ENCODE assay signal across 40 mouse cellular contexts in genomic region chr4:99612156-99612555, GRCm38 (mm10). TPM values are rescaled to one million over a fixed set of nuclear protein-coding genes. Genes with fewer than 3 reads are reported as not detected.
"Had no signal": no experiment of that assay in that cellular context is flagged by ENCODE, and none has a peak within 500 bp of the region (broad histone marks: within the 10 kb centered on the region; RNA-seq: fewer than 3 reads in every experiment).

No protein-coding gene starts in this region.

- ATAC-seq: hindbrain, embryonic 16.5 days; hindbrain, postnatal 0 days; inflammation-experienced regulatory T-cells, adult 6 months; intestine, embryonic 15.5 days; intestine, embryonic 16.5 days; intestine, postnatal 0 days had no signal

- H3K4me3 ChIP-seq: heart, embryonic 13.5 days; heart, embryonic 15.5 days; hindbrain, embryonic 10.5 days; hindbrain, embryonic 12.5 days; hindbrain, embryonic 13.5 days; hindbrain, embryonic 15.5 days; intestine, embryonic 15.5 days; kidney, embryonic 15.5 days; layer of hippocampus, adult 2 months; left cerebral cortex, adult 2 months had no signal

- H3K9ac ChIP-seq: heart, embryonic 13.5 days; heart, embryonic 15.5 days; hindbrain, embryonic 12.5 days; hindbrain, embryonic 13.5 days; hindbrain, embryonic 14.5 days; hindbrain, embryonic 15.5 days; intestine, embryonic 15.5 days; kidney, embryonic 15.5 days had no signal

- DNase-seq: heart, postnatal 14 days; heart, postnatal 36 days; kidney, adult 11 months; kidney, adult 18-20 months; kidney, adult 2 months; kidney, adult 8-10 months; kidney, adult 9 months; kidney, postnatal 10 days; kidney, postnatal 14 days; kidney, postnatal 25 days; kidney, postnatal 36 days; kidney, postnatal 4 days; layer of hippocampus, adult 9-11 months; layer of hippocampus, postnatal 36 days had no signal

- H3K9me3 ChIP-seq: heart, embryonic 13.5 days; heart, embryonic 15.5 days; hindbrain, embryonic 10.5 days; hindbrain, embryonic 12.5 days; hindbrain, embryonic 13.5 days; hindbrain, embryonic 15.5 days; intestine, embryonic 15.5 days; kidney, embryonic 15.5 days had no signal

- H3K4me2 ChIP-seq: heart, embryonic 13.5 days; heart, embryonic 15.5 days; hindbrain, embryonic 12.5 days; hindbrain, embryonic 13.5 days; hindbrain, embryonic 14.5 days; hindbrain, embryonic 15.5 days; intestine, embryonic 15.5 days; kidney, embryonic 15.5 days had no signal

- H3K27me3 ChIP-seq: heart, embryonic 13.5 days; heart, embryonic 15.5 days; hindbrain, embryonic 12.5 days; hindbrain, embryonic 15.5 days; intestine, embryonic 15.5 days; kidney, embryonic 15.5 days had no signal

- H3K27ac ChIP-seq: heart, embryonic 13.5 days; heart, embryonic 15.5 days; hindbrain, embryonic 10.5 days; hindbrain, embryonic 12.5 days; hindbrain, embryonic 13.5 days; hindbrain, embryonic 14.5 days; hindbrain, embryonic 15.5 days; hindbrain, postnatal 0 days; intestine, embryonic 15.5 days; kidney, embryonic 15.5 days; kidney, postnatal 0 days; layer of hippocampus, adult 2 months; left cerebral cortex, adult 2 months had no signal

- H3K36me3 ChIP-seq: heart, embryonic 13.5 days; heart, embryonic 15.5 days; hindbrain, embryonic 10.5 days; hindbrain, embryonic 12.5 days; hindbrain, embryonic 13.5 days; hindbrain, embryonic 15.5 days; intestine, embryonic 15.5 days; kidney, embryonic 15.5 days had no signal

- H3K4me1 ChIP-seq: hindbrain, embryonic 10.5 days; hindbrain, embryonic 12.5 days; hindbrain, embryonic 13.5 days; hindbrain, embryonic 15.5 days; intestine, embryonic 15.5 days; kidney, embryonic 15.5 days had no signal

RNA-seq across cellular contexts. Expression of gene Foxd3, which starts 43.9 kb away (rescaled TPM):
- total RNA-seq: layer of hippocampus, adult 18-20 months; layer of hippocampus, adult 2 months; layer of hippocampus, adult 8-10 months; layer of hippocampus, postnatal 10 days; layer of hippocampus, postnatal 14 days; layer of hippocampus, postnatal 25 days; layer of hippocampus, postnatal 36 days; left cerebral cortex, adult 18-20 months; left cerebral cortex, adult 2 months had no signal
- polyA plus RNA-seq: heart, embryonic 13.5 days; heart, embryonic 14.5 days; heart, embryonic 15.5 days; heart, postnatal 0 days; inflammation-experienced regulatory T-cells, adult 6 months; kidney, embryonic 14.5 days had no signal
